Mouse (Mus musculus) kidney, adult 18-20 months (tissue): ENCODE measurements at regions not wholly inside any gene's neighbourhood (a gene's known extent, or its start where the extent isn't known, plus 50 kb on each side); places are given as distances from the start of the nearest gene placed in this dataset.

Experiments
- DNase-seq: peaks from one replicate; pipeline ENCODE4 v3.0.0; 2021

- no peak for DNase-seq
These were observed 301.1 kb downstream of the Irs2 start for GRCm38 (mm10) chr8:10707122-10707521.

DNA sequence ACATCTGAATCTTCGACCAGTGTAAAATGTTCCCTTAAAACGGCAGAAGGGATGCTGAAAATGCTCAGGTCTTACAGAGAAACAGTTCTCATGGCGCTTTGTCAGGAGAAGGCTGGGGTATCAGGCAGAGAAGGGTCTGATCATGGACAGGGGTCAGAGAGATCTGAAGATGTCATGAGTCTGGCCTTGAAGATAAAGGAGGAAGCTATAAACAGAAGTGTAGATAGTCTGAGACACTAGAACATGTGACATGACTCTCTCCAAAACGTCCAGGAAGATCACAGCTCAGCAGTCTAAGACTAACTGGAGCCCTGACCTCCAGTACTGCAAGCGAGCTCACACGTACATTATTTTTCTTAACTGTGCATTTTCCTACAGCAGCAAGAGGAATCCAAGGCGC, 302.3 kb downstream of the Irs2 start:
- no peak for DNase-seq

DNA sequence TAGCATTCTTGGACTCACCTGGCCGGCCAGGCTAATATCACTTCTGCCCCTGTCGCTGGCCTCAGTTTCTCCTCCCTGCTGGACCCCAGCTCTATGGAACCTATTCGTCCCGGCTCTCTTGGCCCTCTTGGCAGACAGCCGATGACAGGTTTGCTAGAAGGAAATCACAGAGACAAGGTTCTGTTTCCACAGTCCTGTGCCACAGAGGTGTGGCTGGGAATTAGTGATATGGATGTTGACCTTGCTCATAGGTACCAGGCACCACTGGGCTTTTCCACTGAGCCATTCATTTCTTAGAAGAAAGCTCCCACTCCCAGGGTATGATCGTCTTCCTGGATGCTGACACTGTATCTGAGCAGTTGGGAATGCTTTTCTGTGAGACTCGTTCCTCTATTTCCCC, 305.5 kb downstream of the Irs2 start:
- no peak for DNase-seq

- DNase-seq = no peak
These were observed 306.0 kb downstream of the Irs2 start for GRCm38 (mm10) chr8:10702248-10702647.

GRCm38 (mm10) chr8:10701648-10702061, 306.6 kb downstream of the Irs2 start:
- DNase-seq = no peak

- DNase-seq = no peak
These were observed 307.0 kb downstream of the Irs2 start for GRCm38 (mm10) chr8:10701226-10701625.

GRCm38 (mm10) chr8:10699669-10700068, 308.6 kb downstream of the Irs2 start:
- no peak for DNase-seq

GRCm38 (mm10) chr8:10695181-10695580, 313.1 kb downstream of the Irs2 start:
- peak; percentile 4 for DNase-seq

GRCm38 (mm10) chr8:10690659-10691058, 317.6 kb downstream of the Irs2 start:
- DNase-seq = no peak

DNA sequence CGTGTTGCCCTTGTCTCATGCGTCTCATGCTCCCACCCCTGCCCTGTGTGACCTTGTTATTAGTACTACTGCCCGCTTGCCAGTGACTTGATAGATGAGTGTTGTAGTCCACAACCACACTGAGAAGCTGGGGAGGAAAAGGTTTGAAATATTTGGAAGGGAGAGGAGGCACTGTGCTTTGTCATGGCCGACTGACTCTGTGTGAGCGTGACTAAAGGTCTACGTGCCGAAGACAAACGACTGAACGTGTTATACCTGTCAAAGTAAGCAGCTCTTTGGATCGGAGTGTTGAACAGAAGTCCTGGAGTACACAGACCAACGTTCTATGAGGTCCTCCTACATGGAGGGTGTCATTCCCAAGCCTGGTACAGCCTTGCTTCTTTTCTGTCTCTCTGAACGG, 318.4 kb downstream of the Irs2 start:
- DNase-seq = peak; percentile 7

GRCm38 (mm10) chr8:10687867-10688561, 320.2 kb downstream of the Irs2 start:
- no peak for DNase-seq
